Mouse (Mus musculus): ENCODE results near the gene Gpbp1l1.

Gene Gpbp1l1

DNA sequence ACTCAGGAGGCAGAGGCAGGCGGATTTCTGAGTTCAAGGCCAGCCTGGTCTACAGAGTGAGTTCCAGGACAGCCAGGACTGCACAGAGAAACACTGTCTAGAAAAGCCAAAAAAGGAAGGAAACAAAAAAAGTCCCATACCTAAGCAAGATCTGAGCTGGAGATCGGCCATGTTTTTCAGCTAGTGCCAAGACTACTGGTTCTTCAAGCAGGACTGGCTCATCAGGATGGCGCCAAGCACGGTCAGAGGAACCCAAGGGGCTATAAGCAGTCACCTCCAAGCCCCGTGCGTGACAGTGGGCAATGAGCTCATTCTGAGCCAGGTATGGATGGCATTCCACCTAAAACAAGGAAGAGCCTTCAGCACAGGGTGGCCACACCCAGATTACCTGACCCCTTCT is 81.4 kb downstream of the Gpbp1l1 start:
- no peak for DNase-seq

DNA sequence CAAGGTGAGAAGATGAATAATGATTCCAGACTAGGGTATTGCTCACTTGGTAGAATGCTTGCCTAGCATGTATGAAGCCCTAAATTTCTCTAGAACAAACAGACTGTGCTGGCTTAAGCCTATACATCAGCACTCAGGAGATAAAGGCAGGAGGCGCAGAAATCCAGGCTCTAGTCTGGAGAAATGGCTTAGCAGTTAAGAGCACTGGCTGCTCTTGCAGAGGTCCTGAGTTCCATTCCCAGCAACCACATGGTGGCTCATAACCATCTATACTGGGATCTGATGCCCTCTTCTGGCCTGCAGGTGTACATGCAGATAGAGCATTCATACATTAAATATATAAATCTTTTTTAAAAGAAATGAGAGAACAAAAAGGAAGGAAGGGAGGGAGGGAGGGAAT is 84.6 kb downstream of the Gpbp1l1 start:
- no peak for DNase-seq
